Mouse (Mus musculus): ENCODE results near the gene Adam17.

- TF ChIP-seq CTCF (IDR thresholded peaks at IDR 0.05) (no peak), EP300 (IDR thresholded peaks at IDR 0.05) (no peak)
Observed at GRCm38 (mm10) chr12:21363195-21363594, 10.2 kb downstream of the Adam17 start.
